Mouse (Mus musculus) c-Kit-positive CD71-positive TER-119-positive erythroid progenitor cells, embryonic 14.5 days (primary cell): Measurements from ENCODE around the gene Med23.

Experiments
- DNase-seq: peaks from one replicate; pipeline ENCODE4 v3.0.0-alpha.2; 2013; ENCODE audit warnings: low spot score

Gene Med23

GRCm38 (mm10) chr10:24961889-24962288 lies 92.1 kb downstream of the Med23 start:
- DNase-seq: no peak
